Mouse (Mus musculus): Measurements from ENCODE around the gene Tdrkh. TPM values are rescaled to one million over a fixed set of nuclear protein-coding genes. Genes with fewer than 3 reads are reported as not detected.

Gene Tdrkh
- polyA plus RNA-seq, 1 experiment: 12.3 TPM

DNA sequence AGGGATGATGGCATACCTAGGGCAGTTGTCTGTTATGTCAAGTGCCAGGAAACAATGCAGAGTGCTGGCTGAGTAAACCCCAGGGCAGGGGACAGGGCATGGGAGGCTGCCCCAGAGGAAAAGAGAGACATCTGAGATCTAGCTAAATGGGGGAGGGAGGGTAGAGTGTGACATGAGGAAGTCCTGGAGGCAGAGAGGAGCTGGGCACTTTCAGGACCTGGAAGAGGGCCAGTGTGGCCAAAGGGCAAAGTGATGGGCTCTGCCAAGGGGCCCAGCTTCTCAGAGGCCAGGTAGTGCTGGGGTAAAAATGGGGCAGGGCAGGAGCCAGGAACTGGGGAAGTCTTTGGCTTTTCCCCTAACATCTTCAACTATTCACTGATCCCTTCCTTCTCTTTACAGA, 38.4 kb upstream of the Tdrkh start:
- no peaks in the 10 kb centered on the region for H3K27me3 ChIP-seq (ENCODE audit: control insufficient read depth, insufficient read depth, low read length, poor library complexity, severe bottlenecking)
- TF ChIP-seq POLR2A (IDR thresholded peaks at IDR 0.05; ENCODE audit: insufficient read depth, low read length): no peak
- no peak for TF ChIP-seq CTCF (IDR thresholded peaks at IDR 0.05; ENCODE audit: low read depth, low read length)
- TF ChIP-seq EP300 (IDR thresholded peaks at IDR 0.05; ENCODE audit: insufficient read depth, low read depth, low read length): no peak
- H3K36me3 ChIP-seq (ENCODE audit: control insufficient read depth, insufficient read depth, low read length, poor library complexity, severe bottlenecking): no peaks in the 10 kb centered on the region
- H3K4me3 ChIP-seq (ENCODE audit: low read depth, low read length): no peak overlapping the region
- no peak overlapping the region for H3K27ac ChIP-seq (ENCODE audit: insufficient read depth, low read length)
- no peak overlapping the region for H3K9ac ChIP-seq (ENCODE audit: low read depth, poor library complexity, severe bottlenecking)
- H3K4me1 ChIP-seq (ENCODE audit: control insufficient read depth, insufficient read depth, low read length): peaks cover 3% of the 10 kb centered on the region
- H3K9me3 ChIP-seq (replicated peaks; ENCODE audit: control insufficient read depth, insufficient read depth, low read length, poor library complexity, severe bottlenecking): no peaks in the 10 kb centered on the region

DNA sequence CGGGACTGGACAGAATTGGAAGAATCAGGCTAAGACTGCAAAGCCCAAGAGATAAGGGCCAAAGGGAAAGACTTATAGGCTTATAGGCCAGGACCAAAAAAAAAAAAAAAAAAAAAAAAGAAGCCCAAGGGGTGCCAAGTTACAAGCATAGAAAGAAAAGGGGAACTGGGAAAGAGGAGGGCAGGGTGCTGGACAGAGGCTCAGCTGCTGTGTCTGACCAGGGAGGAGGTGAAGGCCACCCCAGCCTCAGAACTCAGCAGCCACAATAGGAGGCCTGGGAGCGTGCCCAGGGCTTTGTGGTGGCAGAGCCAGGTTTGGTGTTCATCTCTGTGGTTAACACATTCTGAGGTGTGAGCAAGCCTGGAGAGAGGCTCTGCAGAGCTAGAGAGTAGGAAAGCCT, 37.9 kb upstream of the Tdrkh start:
- Histone ChIP-seq H3K9ac (ENCODE audit: low read depth, poor library complexity, severe bottlenecking) (no peak overlapping the region), H3K36me3 (ENCODE audit: control insufficient read depth, insufficient read depth, low read length, poor library complexity, severe bottlenecking) (no peaks in the 10 kb centered on the region), H3K9me3 (replicated peaks; ENCODE audit: control insufficient read depth, insufficient read depth, low read length, poor library complexity, severe bottlenecking) (peaks cover under 1% of the 10 kb centered on the region; the same call in 1 of the 2 replicates), H3K27me3 (ENCODE audit: control insufficient read depth, insufficient read depth, low read length, poor library complexity, severe bottlenecking) (no peaks in the 10 kb centered on the region), H3K27ac (ENCODE audit: insufficient read depth, low read length) (no peak overlapping the region), H3K4me1 (ENCODE audit: control insufficient read depth, insufficient read depth, low read length) (peaks cover 2% of the 10 kb centered on the region), H3K4me3 (ENCODE audit: low read depth, low read length) (no peak overlapping the region)
- no peak for TF ChIP-seq EP300 (IDR thresholded peaks at IDR 0.05; ENCODE audit: insufficient read depth, low read depth, low read length)
- no peak for TF ChIP-seq CTCF (IDR thresholded peaks at IDR 0.05; ENCODE audit: low read depth, low read length)
- TF ChIP-seq POLR2A (IDR thresholded peaks at IDR 0.05; ENCODE audit: insufficient read depth, low read length): no peak

DNA sequence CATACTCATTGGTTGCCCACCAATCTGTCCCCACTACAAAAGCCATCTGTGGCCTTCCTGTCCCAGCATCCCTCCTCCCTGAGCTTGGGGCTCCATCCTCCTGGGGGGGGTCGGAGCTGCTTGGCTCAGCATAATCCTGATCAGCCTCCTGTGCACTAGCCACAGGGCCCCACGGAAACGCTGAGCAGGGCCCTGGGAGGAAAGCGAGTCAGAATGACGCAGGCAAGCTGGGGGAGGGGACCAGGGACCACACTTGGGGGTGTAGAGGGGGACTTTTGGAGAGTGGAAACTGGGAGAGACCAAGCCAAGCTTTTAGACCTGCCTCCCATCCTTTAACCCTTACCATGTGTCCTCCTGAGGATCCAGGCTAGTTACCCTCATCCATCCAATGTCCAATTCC, 37.2 kb upstream of the Tdrkh start:
- TF ChIP-seq POLR2A (IDR thresholded peaks at IDR 0.05; ENCODE audit: insufficient read depth, low read length): no peak
- no peak for TF ChIP-seq CTCF (IDR thresholded peaks at IDR 0.05; ENCODE audit: low read depth, low read length)
- TF ChIP-seq EP300 (IDR thresholded peaks at IDR 0.05; ENCODE audit: insufficient read depth, low read depth, low read length): no peak

DNA sequence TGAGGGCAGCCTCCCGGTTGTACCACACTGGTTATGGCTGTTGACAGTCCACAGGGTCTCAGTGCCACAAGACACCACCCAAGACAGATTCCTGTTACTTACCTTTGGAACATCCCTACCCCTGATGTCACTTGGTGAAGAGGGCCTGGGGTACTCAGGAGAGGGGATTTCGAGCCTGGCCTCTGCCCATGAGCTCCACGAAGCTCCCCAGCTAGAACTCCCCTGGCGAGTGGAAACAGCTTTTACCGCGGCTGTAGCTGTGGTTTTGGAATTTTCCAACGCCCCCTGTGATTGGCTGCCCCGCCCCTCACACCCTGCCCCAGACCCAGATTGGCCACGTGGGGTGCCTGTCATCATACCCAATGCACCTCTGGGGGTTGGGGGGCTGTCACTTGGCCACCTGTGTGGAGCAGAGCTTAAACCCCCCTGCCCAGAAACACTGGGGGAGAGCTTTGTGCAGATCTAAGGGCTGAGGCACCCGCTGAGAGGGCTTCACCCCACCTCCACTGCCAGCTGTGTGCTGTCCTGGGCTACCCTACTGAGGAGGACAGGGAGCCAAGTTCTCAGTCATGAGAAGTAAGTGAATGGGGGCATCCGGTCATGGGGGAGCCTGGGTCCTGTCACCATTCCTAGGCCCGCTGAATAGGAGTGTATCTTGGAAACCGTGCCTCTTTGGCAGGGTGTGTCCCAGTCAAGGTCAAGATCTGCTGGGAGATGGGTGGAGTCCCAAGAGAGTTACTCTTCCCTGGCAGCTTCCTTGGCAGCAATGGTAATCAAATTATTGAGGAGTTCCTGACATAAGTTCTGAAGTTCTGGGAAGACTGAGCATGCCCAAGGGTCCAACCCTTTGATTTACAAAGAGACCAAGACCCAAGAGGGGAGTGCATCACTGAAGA, 35.8 kb upstream of the Tdrkh start:
- no peaks in the 10 kb centered on the region for H3K27me3 ChIP-seq (ENCODE audit: control insufficient read depth, insufficient read depth, low read length, poor library complexity, severe bottlenecking)
- H3K4me3 ChIP-seq (ENCODE audit: low read depth, low read length): no peak overlapping the region
- TF ChIP-seq EP300 (IDR thresholded peaks at IDR 0.05; ENCODE audit: insufficient read depth, low read depth, low read length) (no peak), POLR2A (IDR thresholded peaks at IDR 0.05; ENCODE audit: insufficient read depth, low read length) (no peak), CTCF (IDR thresholded peaks at IDR 0.05; ENCODE audit: low read depth, low read length) (no peak)
- peaks cover 2% of the 10 kb centered on the region for H3K4me1 ChIP-seq (ENCODE audit: control insufficient read depth, insufficient read depth, low read length)
- no peak overlapping the region for H3K27ac ChIP-seq (ENCODE audit: insufficient read depth, low read length)
- H3K9me3 ChIP-seq (replicated peaks; ENCODE audit: control insufficient read depth, insufficient read depth, low read length, poor library complexity, severe bottlenecking): peaks cover 7% of the 10 kb centered on the region
- no peak overlapping the region for H3K9ac ChIP-seq (ENCODE audit: low read depth, poor library complexity, severe bottlenecking)
- no peaks in the 10 kb centered on the region for H3K36me3 ChIP-seq (ENCODE audit: control insufficient read depth, insufficient read depth, low read length, poor library complexity, severe bottlenecking)

More for the DNA sequence above, 37.2 kb upstream of the Tdrkh start:
- Histone ChIP-seq H3K36me3 (ENCODE audit: control insufficient read depth, insufficient read depth, low read length, poor library complexity, severe bottlenecking) (no peaks in the 10 kb centered on the region), H3K4me1 (ENCODE audit: control insufficient read depth, insufficient read depth, low read length) (peaks cover 2% of the 10 kb centered on the region), H3K9me3 (replicated peaks; ENCODE audit: control insufficient read depth, insufficient read depth, low read length, poor library complexity, severe bottlenecking) (peaks cover 5% of the 10 kb centered on the region), H3K27ac (ENCODE audit: insufficient read depth, low read length) (no peak overlapping the region), H3K27me3 (ENCODE audit: control insufficient read depth, insufficient read depth, low read length, poor library complexity, severe bottlenecking) (no peaks in the 10 kb centered on the region), H3K4me3 (ENCODE audit: low read depth, low read length) (no peak overlapping the region), H3K9ac (ENCODE audit: low read depth, poor library complexity, severe bottlenecking) (no peak overlapping the region)

DNA sequence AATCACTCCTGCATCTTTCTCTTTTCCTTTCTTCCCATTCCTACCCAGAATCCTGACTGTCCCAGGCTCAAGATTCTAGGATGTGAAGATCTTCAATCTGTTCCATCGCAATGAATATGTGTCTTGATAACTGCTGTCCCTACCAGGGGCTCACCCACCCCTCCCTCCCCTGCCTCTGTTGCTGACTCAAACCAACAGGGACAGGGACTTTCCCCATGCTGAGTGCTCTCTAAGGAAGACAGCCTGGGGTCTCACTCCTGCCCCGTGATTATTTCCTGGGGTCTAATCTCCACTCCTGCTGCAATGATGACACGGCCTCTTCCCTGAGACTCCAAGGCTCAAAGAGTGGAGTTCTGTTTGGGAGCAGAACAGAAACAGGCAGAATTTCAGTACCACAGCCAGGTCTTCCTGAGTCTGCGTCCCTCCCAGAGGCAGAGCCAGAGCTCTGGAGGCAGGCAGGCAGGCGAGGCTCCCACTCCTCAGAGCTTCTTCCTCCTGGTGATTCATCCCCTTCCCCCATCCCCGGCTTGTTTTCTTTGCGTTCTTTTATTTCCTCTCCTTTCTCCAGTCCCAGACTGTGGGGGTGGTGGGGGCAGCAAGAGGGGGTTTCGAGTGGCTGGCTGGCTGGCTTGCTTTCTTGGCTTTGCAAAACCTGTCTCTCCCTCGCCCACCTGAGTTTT, 33.1 kb upstream of the Tdrkh start:
- Histone ChIP-seq H3K27me3 (ENCODE audit: control insufficient read depth, insufficient read depth, low read length, poor library complexity, severe bottlenecking) (no peaks in the 10 kb centered on the region), H3K4me3 (ENCODE audit: low read depth, low read length) (no peak overlapping the region), H3K9me3 (replicated peaks; ENCODE audit: control insufficient read depth, insufficient read depth, low read length, poor library complexity, severe bottlenecking) (peaks cover 7% of the 10 kb centered on the region), H3K27ac (ENCODE audit: insufficient read depth, low read length) (no peak overlapping the region), H3K4me1 (ENCODE audit: control insufficient read depth, insufficient read depth, low read length) (no peaks in the 10 kb centered on the region), H3K9ac (ENCODE audit: low read depth, poor library complexity, severe bottlenecking) (no peak overlapping the region), H3K36me3 (ENCODE audit: control insufficient read depth, insufficient read depth, low read length, poor library complexity, severe bottlenecking) (no peaks in the 10 kb centered on the region)
- TF ChIP-seq POLR2A (IDR thresholded peaks at IDR 0.05; ENCODE audit: insufficient read depth, low read length) (no peak), CTCF (IDR thresholded peaks at IDR 0.05; ENCODE audit: low read depth, low read length) (no peak), EP300 (IDR thresholded peaks at IDR 0.05; ENCODE audit: insufficient read depth, low read depth, low read length) (no peak)

DNA sequence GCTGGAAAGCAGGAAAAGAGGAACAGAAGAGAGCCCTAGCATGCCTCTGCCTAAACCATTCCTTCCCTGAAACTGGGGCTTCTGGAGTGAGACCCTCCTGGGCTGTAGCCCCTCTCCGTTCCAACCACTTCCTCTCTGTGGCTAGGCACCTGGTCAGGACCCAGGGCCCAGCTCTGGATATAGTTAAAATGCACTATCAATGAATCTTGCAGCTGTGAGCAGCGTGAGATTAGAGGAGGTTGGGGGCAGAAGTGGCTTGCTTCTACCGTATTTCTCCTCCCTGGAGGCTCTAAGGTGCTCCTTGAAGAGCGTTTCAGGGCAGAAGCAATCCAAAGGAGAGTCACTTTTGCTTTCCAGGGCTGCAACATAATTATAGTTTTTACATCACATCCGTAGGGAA, 30.8 kb upstream of the Tdrkh start:
- H3K9me3 ChIP-seq (replicated peaks; ENCODE audit: control insufficient read depth, insufficient read depth, low read length, poor library complexity, severe bottlenecking): peaks cover 7% of the 10 kb centered on the region
- no peak overlapping the region for H3K9ac ChIP-seq (ENCODE audit: low read depth, poor library complexity, severe bottlenecking)
- no peaks in the 10 kb centered on the region for H3K4me1 ChIP-seq (ENCODE audit: control insufficient read depth, insufficient read depth, low read length)
- H3K36me3 ChIP-seq (ENCODE audit: control insufficient read depth, insufficient read depth, low read length, poor library complexity, severe bottlenecking): no peaks in the 10 kb centered on the region
- H3K27ac ChIP-seq (ENCODE audit: insufficient read depth, low read length): no peak overlapping the region
- TF ChIP-seq EP300 (IDR thresholded peaks at IDR 0.05; ENCODE audit: insufficient read depth, low read depth, low read length) (no peak), CTCF (IDR thresholded peaks at IDR 0.05; ENCODE audit: low read depth, low read length) (no peak), POLR2A (IDR thresholded peaks at IDR 0.05; ENCODE audit: insufficient read depth, low read length) (no peak)
- no peak overlapping the region for H3K4me3 ChIP-seq (ENCODE audit: low read depth, low read length)
- H3K27me3 ChIP-seq (ENCODE audit: control insufficient read depth, insufficient read depth, low read length, poor library complexity, severe bottlenecking): no peaks in the 10 kb centered on the region
